In the genomic region with DNA sequence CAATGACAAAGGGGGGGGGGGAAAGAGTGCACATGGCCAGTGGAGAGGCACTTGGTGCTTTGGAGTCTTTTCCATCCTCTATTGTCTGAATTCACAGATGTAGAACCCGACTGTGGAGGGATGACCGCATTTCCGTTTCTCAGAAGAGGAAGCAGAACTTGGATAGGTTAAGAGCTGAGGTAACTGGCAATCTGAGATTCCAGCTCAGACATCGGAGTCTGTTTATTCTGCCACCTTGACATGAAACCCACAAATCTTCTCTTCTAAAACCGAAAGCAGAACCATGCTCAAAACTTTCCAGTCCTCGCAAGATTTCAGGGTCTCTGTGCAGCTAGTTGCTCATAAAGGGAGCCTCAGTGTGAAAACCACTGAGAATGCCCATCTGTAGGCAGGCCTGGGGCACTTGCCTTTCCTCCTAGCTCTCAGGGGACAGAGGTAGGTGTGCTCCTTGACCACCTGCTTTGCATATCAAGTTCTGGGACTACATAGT, we compare ENCODE assay signal across 14 mouse cellular contexts. TPM values are rescaled to one million over a fixed set of nuclear protein-coding genes. Genes with fewer than 3 reads are reported as not detected.
A peak's percentile ranks its signal among the peaks of the same experiment; 100 is the strongest.
DNase-seq lines count a peak whose midpoint lies in the region; ATAC-seq and TF ChIP-seq lines count a peak whose summit lies in the region.
"Had no signal": no experiment of that assay in that cellular context is flagged by ENCODE, and none has a peak within 500 bp of the region (broad histone marks: within the 10 kb centered on the region; RNA-seq: fewer than 3 reads in every experiment).

No protein-coding gene starts in this region.

- peaks cover 7% of the 10 kb centered on the region for H3K4me1 ChIP-seq in heart, embryonic 15.5 days (replicated peaks)
- no peaks in the 10 kb centered on the region for H3K4me1 ChIP-seq in intestine, postnatal 0 days (replicated peaks; ENCODE audit: control insufficient read depth, insufficient read depth, low read length)
- H3K4me1 ChIP-seq: embryonic facial prominence, embryonic 10.5 days had no signal

- DNase-seq in heart, adult 8-10 months (ENCODE audit: low spot score): no peak
- DNase-seq in thymus, postnatal 14 days: peak; percentile 8
- DNase-seq in thymus, postnatal 36 days: no peak
- DNase-seq in left cerebral cortex, adult 11 months (ENCODE audit: low spot score): no peak
- no peak for DNase-seq in layer of hippocampus, adult 11-12 months (ENCODE audit: low spot score)
- DNase-seq: kidney, adult 9 months had no signal

- H3K4me2 ChIP-seq in heart, embryonic 15.5 days: no peak overlapping the region
- H3K4me2 ChIP-seq in intestine, postnatal 0 days (replicated peaks; ENCODE audit: low read depth): no peak overlapping the region
- H3K4me2 ChIP-seq: liver, embryonic 12.5 days; midbrain, embryonic 13.5 days had no signal

- no peaks in the 10 kb centered on the region for H3K9me3 ChIP-seq in heart, embryonic 15.5 days (replicated peaks)
- no peaks in the 10 kb centered on the region for H3K9me3 ChIP-seq in intestine, postnatal 0 days (ENCODE audit: control insufficient read depth)
- H3K9me3 ChIP-seq: embryonic facial prominence, embryonic 10.5 days; liver, embryonic 12.5 days; midbrain, embryonic 13.5 days had no signal

- H3K4me3 ChIP-seq in heart, embryonic 15.5 days: no peak overlapping the region
- no peak overlapping the region for H3K4me3 ChIP-seq in macrophage (ENCODE audit: inconsistent target)
- no peak overlapping the region for H3K4me3 ChIP-seq in intestine, postnatal 0 days (ENCODE audit: low read depth, low read length)
- H3K4me3 ChIP-seq: embryonic facial prominence, embryonic 10.5 days; left cerebral cortex, adult 2 months; liver, embryonic 12.5 days; midbrain, embryonic 13.5 days had no signal

- H3K9ac ChIP-seq in heart, embryonic 15.5 days: no peak overlapping the region
- no peak overlapping the region for H3K9ac ChIP-seq in intestine, postnatal 0 days (ENCODE audit: low read depth, low read length)
- H3K9ac ChIP-seq: liver, embryonic 12.5 days; midbrain, embryonic 13.5 days had no signal

- no peaks in the 10 kb centered on the region for H3K79me2 ChIP-seq in macrophage (ENCODE audit: inconsistent target)

- ATAC-seq in heart, embryonic 15.5 days (replicated peaks; ENCODE audit: insufficient number of reproducible peaks, insufficient read depth, low FRiP score, low read depth): no peak
- no peak for ATAC-seq in intestine, postnatal 0 days
- ATAC-seq: forebrain, embryonic 16.5 days; liver, embryonic 12.5 days; midbrain, embryonic 13.5 days had no signal

- WGBS in heart, embryonic 15.5 days: 62% methylated on average over 6 of the region's 6 CpGs
- WGBS in macrophage (ENCODE audit: missing documents): 2% methylated on average over 6 of the region's 6 CpGs
- WGBS in intestine, postnatal 0 days: 79% methylated on average over 6 of the region's 6 CpGs

- no peaks in the 10 kb centered on the region for H3K27me3 ChIP-seq in heart, embryonic 15.5 days
- H3K27me3 ChIP-seq in intestine, postnatal 0 days (replicated peaks; ENCODE audit: control insufficient read depth, insufficient read depth, low read length): no peaks in the 10 kb centered on the region
- H3K27me3 ChIP-seq: midbrain, embryonic 13.5 days had no signal

- no peak for TF ChIP-seq CTCF in intestine, postnatal 0 days (IDR thresholded peaks at IDR 0.05; ENCODE audit: low read depth)

- peak overlapping the region; percentile 66 for H3K27ac ChIP-seq in heart, embryonic 15.5 days
- H3K27ac ChIP-seq in macrophage: peak overlapping the region; percentile 81
- no peak overlapping the region for H3K27ac ChIP-seq in intestine, postnatal 0 days (ENCODE audit: low read depth, low read length)
- H3K27ac ChIP-seq: embryonic facial prominence, embryonic 10.5 days; left cerebral cortex, adult 2 months; liver, embryonic 12.5 days; midbrain, embryonic 13.5 days had no signal

- no peaks in the 10 kb centered on the region for H3K36me3 ChIP-seq in heart, embryonic 15.5 days
- H3K36me3 ChIP-seq in macrophage (ENCODE audit: inconsistent target): no peaks in the 10 kb centered on the region
- no peaks in the 10 kb centered on the region for H3K36me3 ChIP-seq in intestine, postnatal 0 days (ENCODE audit: control insufficient read depth, insufficient read depth)
- H3K36me3 ChIP-seq: embryonic facial prominence, embryonic 10.5 days; liver, embryonic 12.5 days; midbrain, embryonic 13.5 days had no signal

RNA-seq across cellular contexts. Expression of a gene that starts 8.6 kb away (rescaled TPM):
- 0.45 and 0.60 TPM in 2 replicates for polyA plus RNA-seq in heart, embryonic 15.5 days (2015; fragmentation: Nextera tagmentation; extraction: Ambion mirVana)
- under 1 TPM; 0.25 to 0.97 (median 0.53) TPM for total RNA-seq in heart, adult 8-10 months (2022)
- total RNA-seq in macrophage (2018; cell fraction: chromatin; rRNA removed): 1 to 10 TPM in 10 of 26 experiments, under 1 TPM in 3, not detected in 13; 0.74 to 3.1 (median 1.2) TPM
- total RNA-seq in macrophage (2018; cell fraction: cytosol; rRNA removed): 10 to 100 TPM in 8 of 26 experiments, 1 to 10 TPM in 18; 1.1 to 16.8 (median 5.2) TPM
- total RNA-seq in macrophage (2018; cell fraction: nucleus; rRNA removed): 10 to 100 TPM in 4 of 26 experiments, 1 to 10 TPM in 17, under 1 TPM in 2, not detected in 3; 0.75 to 12.7 (median 3.5) TPM
- 1.2 to 5.3 TPM (median 2.4 TPM) in 3 replicates for polyA plus RNA-seq in macrophage (2018)
- polyA plus RNA-seq in intestine, postnatal 0 days (2015; fragmentation: Nextera tagmentation; extraction: Ambion mirVana): 1.9 and 2.0 TPM in 2 replicates
- total RNA-seq: left cerebral cortex, adult 2 months had no signal
- polyA plus RNA-seq: embryonic facial prominence, embryonic 10.5 days; forebrain, embryonic 16.5 days had no signal

RNA-seq across cellular contexts. Expression of a gene that starts 39.7 kb away (rescaled TPM):
- 8.4 and 9.3 TPM in 2 replicates for polyA plus RNA-seq in heart, embryonic 15.5 days (2015; fragmentation: Nextera tagmentation; extraction: Ambion mirVana)
- 1 to 10 TPM; 6.1 to 8.6 (median 7.5) TPM for total RNA-seq in heart, adult 8-10 months (2022)
- 10 to 100 TPM in 8 of 26 experiments, 1 to 10 TPM in 16, under 1 TPM in 2; 0.58 to 21.9 (median 5.1) TPM for total RNA-seq in macrophage (2018; cell fraction: chromatin; rRNA removed)
- total RNA-seq in macrophage (2018; cell fraction: cytosol; rRNA removed): 1 to 10 TPM in 21 of 26 experiments, under 1 TPM in 5; 0.61 to 5.6 (median 3.6) TPM
- 10 to 100 TPM in 7 of 26 experiments, 1 to 10 TPM in 14, under 1 TPM in 3, not detected in 2; 0.64 to 16.7 (median 3.8) TPM for total RNA-seq in macrophage (2018; cell fraction: nucleus; rRNA removed)
- polyA plus RNA-seq in macrophage (2018): 3.6 to 4.3 TPM (median 3.6 TPM) in 3 replicates
- 4.4 and 5.0 TPM in 2 replicates for polyA plus RNA-seq in intestine, postnatal 0 days (2015; fragmentation: Nextera tagmentation; extraction: Ambion mirVana)

RNA-seq across cellular contexts. Expression of a gene that starts 40.8 kb away (rescaled TPM):
- 26.4 and 29.1 TPM in 2 replicates for polyA plus RNA-seq in heart, embryonic 15.5 days (2015; fragmentation: Nextera tagmentation; extraction: Ambion mirVana)
- 10 to 100 TPM; 35.9 to 40.8 (median 36.5) TPM for total RNA-seq in heart, adult 8-10 months (2022)
- 100 to 1,000 TPM; 107 to 236 (median 170) TPM for total RNA-seq in macrophage (2018; cell fraction: chromatin; rRNA removed)
- 10 to 100 TPM; 37.8 to 63.8 (median 49.3) TPM for total RNA-seq in macrophage (2018; cell fraction: cytosol; rRNA removed)
- total RNA-seq in macrophage (2018; cell fraction: nucleus; rRNA removed): 100 to 1,000 TPM in 13 of 26 experiments, 10 to 100 TPM in 13; 58.5 to 165 (median 99.2) TPM
- 27.9 to 38.0 TPM (median 32.0 TPM) in 3 replicates for polyA plus RNA-seq in macrophage (2018)
- 90.9 and 104 TPM in 2 replicates for polyA plus RNA-seq in intestine, postnatal 0 days (2015; fragmentation: Nextera tagmentation; extraction: Ambion mirVana)
